Mouse (Mus musculus): ENCODE results near the gene Rad51c. TPM values are rescaled to one million over a fixed set of nuclear protein-coding genes. Genes with fewer than 3 reads are reported as not detected.
"Not testable (repeated sequence)": the region's sequence is repeated elsewhere in the genome, so short reads cannot be mapped to it uniquely, and the experiment has no call there.

Gene Rad51c
- 1.2 and 1.7 TPM in 2 replicates for polyA plus RNA-seq (2015; fragmentation: Nextera tagmentation; extraction: Ambion mirVana)

DNA sequence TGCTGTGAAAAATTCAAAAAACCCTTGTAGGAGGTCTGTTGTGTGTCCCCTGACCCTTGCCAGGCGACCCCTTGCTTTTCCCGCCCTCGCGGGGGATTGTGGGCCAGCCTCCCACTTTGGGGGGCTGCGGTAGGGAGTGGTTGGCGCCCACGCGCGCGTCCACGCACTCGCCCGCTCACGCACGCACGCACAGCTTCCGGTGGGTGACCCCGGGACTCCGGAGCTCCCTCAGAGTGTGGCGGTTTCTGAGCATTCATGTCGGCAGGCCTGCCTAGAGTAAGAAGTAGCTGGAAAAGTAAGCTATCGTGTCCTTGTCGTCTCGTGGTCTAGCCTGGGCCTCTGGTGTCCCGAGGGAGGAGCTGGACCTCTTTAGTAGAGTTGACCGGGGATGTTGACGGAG lies at the start of gene Rad51c, which contains the start of gene Tex14:
Rad51c (minus strand) TSS at position 79 of the 400 bp plus-strand sequence.
Tex14 (plus strand) TSS at position 190 of the 400 bp plus-strand sequence.
- H3K27me3 ChIP-seq (replicated peaks; ENCODE audit: insufficient read depth, low read length), result no peaks in the 10 kb centered on the region
- H3K4me3 ChIP-seq (ENCODE audit: low read depth, low read length), result peak within 1 kb of the TSS; percentile 58
- peak within 1 kb of the TSS; percentile 84 for H3K27ac ChIP-seq (ENCODE audit: low read length)
- DNase-seq (ENCODE audit: low spot score) (no peak), ATAC-seq (peak; percentile 6)
- TF ChIP-seq EP300 (IDR thresholded peaks at IDR 0.05) (no peak), CTCF (IDR thresholded peaks at IDR 0.05) (no peak)
- no peaks in the 10 kb centered on the region for H3K36me3 ChIP-seq (ENCODE audit: insufficient read depth, low read length)
- no peaks in the 10 kb centered on the region for H3K9me3 ChIP-seq (ENCODE audit: low read length)
- peak within 1 kb of the TSS; percentile 48 for H3K9ac ChIP-seq (replicated peaks; ENCODE audit: low read depth)
- H3K4me2 ChIP-seq (replicated peaks; ENCODE audit: low read depth, low read length), result peak within 1 kb of the TSS; percentile 63
- 0 out of 2 replicates have a peak, but pooled peaks cover 3% of the 10 kb centered on the region for H3K4me1 ChIP-seq (ENCODE audit: insufficient read depth, low read depth, low read length)
- 74% methylated on average over 27 of the region's 27 CpGs for WGBS

DNA sequence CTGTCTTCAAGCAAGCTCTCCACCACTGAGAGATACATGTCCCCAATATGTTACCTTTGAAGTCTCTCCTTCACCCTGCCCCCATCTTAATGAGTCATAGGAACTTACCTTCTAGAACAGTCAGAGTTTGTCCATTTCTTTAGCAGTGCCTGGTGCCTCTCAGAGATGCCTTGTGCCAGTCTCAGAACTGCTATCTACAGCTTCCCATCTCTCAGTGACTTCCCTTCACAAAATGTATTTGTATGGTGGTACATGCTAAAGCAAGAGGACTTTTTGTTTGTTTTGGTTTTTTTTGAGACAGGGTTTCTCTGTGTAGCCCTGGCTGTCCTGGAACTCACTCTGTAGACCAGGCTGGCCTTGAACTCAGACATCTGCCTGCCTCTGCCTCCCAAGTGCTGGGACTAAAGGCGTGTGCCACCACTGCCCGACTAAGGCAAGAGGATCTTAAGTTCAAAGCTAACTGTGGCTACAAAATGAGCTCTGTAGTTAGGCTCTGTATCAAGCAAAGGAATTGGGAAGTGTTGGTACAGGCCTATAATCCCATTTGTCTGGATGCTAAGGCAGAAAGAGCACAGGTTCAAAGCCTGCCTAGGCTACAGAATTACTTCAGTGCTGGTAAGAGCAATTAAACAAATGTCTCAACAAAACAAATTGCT lies 49.4 kb upstream of the Rad51c start:
- ATAC-seq (no peak), DNase-seq (ENCODE audit: low spot score) (no peak)
- no peak for TF ChIP-seq EP300 (IDR thresholded peaks at IDR 0.05)
- TF ChIP-seq CTCF (IDR thresholded peaks at IDR 0.05), result no peak
- WGBS, result 79% methylated on average over 2 of the region's 2 CpGs
- Histone ChIP-seq H3K4me2 (replicated peaks; ENCODE audit: low read depth, low read length) (no peak overlapping the region), H3K36me3 (ENCODE audit: insufficient read depth, low read length) (no peaks in the 10 kb centered on the region), H3K9me3 (ENCODE audit: low read length) (no peaks in the 10 kb centered on the region), H3K4me3 (ENCODE audit: low read depth, low read length) (no peak overlapping the region), H3K4me1 (ENCODE audit: insufficient read depth, low read depth, low read length) (no peaks in the 10 kb centered on the region), H3K27me3 (replicated peaks; ENCODE audit: insufficient read depth, low read length) (no peaks in the 10 kb centered on the region), H3K27ac (ENCODE audit: low read length) (no peak overlapping the region), H3K9ac (replicated peaks; ENCODE audit: low read depth) (no peak overlapping the region)

DNA sequence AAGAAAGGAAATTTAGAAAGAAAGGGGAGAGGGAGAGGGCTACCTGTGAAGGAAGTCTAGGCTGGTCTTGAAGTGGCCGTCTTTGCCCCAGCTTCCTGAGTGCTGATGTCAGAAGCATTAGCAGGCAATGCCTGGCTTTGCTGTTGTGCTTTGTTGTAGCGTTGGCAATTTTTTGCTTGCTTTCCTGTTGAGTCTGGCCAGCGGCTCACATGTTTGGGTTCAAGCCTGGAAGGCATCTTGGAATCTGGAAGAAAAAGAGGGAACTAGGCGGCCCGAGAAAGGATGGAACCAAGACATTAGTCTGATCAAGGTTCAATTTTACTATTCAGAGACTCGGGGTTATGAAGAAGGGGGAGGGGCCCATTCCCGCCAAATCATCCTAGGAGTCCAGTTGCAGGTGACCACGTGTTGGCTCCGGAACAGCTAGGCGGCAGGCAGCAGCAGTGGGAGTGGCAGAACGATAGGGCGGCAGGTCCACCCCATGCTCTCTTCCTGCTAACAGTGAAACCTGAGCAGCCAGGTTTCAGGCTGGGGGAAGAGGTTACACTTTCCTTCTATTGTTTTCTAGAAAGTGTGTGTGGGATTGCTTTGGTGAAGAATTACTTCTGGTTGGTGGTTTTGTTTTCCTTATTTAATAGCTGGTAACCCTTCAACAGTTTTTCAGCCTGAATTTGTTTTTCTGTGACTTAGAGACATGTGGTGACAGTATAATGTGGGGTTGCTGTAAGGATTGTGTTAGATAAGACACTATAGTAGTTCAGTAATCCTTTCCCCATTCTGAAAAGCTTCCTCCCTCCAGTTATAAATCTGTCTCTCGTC lies 48.7 kb upstream of the Rad51c start:
- H3K4me2 ChIP-seq (replicated peaks; ENCODE audit: low read depth, low read length), result no peak overlapping the region
- WGBS, result 12% methylated on average over 13 of the region's 13 CpGs
- no peaks in the 10 kb centered on the region for H3K36me3 ChIP-seq (ENCODE audit: insufficient read depth, low read length)
- no peaks in the 10 kb centered on the region for H3K27me3 ChIP-seq (replicated peaks; ENCODE audit: insufficient read depth, low read length)
- H3K9me3 ChIP-seq (ENCODE audit: low read length), result no peaks in the 10 kb centered on the region
- H3K27ac ChIP-seq (ENCODE audit: low read length), result no peak overlapping the region
- H3K4me1 ChIP-seq (ENCODE audit: insufficient read depth, low read depth, low read length), result no peaks in the 10 kb centered on the region
- TF ChIP-seq CTCF (IDR thresholded peaks at IDR 0.05), result no peak
- no peak for TF ChIP-seq EP300 (IDR thresholded peaks at IDR 0.05)
- DNase-seq (ENCODE audit: low spot score), result no peak
- ATAC-seq, result no peak
- no peak overlapping the region for H3K9ac ChIP-seq (replicated peaks; ENCODE audit: low read depth)
- H3K4me3 ChIP-seq (ENCODE audit: low read depth, low read length), result no peak overlapping the region

- ATAC-seq; H3K36me3 ChIP-seq (ENCODE audit: insufficient read depth, low read length); H3K9ac ChIP-seq (replicated peaks; ENCODE audit: low read depth); DNase-seq (ENCODE audit: low spot score); H3K4me3 ChIP-seq (ENCODE audit: low read depth, low read length); H3K4me1 ChIP-seq (ENCODE audit: insufficient read depth, low read depth, low read length); H3K9me3 ChIP-seq (ENCODE audit: low read length); H3K27me3 ChIP-seq (replicated peaks; ENCODE audit: insufficient read depth, low read length); H3K4me2 ChIP-seq (replicated peaks; ENCODE audit: low read depth, low read length); H3K27ac ChIP-seq (ENCODE audit: low read length): not testable (repeated sequence)
- 68% methylated on average over 6 of the region's 8 CpGs for WGBS
Measured at GRCm38 (mm10) chr11:87452779-87453178, 48.0 kb upstream of the Rad51c start.

DNA sequence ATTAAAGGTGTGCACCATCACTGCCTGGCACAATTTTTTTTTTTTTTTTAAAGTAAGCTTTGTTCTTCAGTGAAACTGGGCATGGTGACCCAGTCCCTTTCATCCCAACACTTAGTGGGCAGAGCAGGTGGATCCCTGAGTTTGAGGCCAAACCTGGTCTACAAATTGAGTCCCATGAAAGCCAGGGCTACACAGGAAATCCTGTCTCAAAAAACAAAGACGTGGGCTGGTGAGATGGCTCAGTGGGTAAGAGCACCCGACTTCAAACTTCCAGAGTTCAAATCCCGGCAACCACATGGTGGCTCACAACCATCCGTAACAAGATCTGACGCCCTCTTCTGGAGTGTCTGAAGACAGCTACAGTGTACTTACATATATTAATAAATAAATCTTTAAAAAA lies 45.1 kb upstream of the Rad51c start:
- not testable (repeated sequence) for H3K9me3 ChIP-seq (ENCODE audit: low read length); H3K27ac ChIP-seq (ENCODE audit: low read length); H3K4me1 ChIP-seq (ENCODE audit: insufficient read depth, low read depth, low read length); H3K27me3 ChIP-seq (replicated peaks; ENCODE audit: insufficient read depth, low read length); H3K4me2 ChIP-seq (replicated peaks; ENCODE audit: low read depth, low read length); H3K9ac ChIP-seq (replicated peaks; ENCODE audit: low read depth); H3K36me3 ChIP-seq (ENCODE audit: insufficient read depth, low read length); H3K4me3 ChIP-seq (ENCODE audit: low read depth, low read length); ATAC-seq; DNase-seq (ENCODE audit: low spot score)
- whole genome bisulfite sequencing, result 49% methylated on average over 5 of the region's 5 CpGs

GRCm38 (mm10) chr11:87449200-87449547 lies 44.4 kb upstream of the Rad51c start:
- H3K4me2 ChIP-seq (replicated peaks; ENCODE audit: low read depth, low read length), result no peak overlapping the region
- DNase-seq (ENCODE audit: low spot score) (no peak), ATAC-seq (no peak)
- TF ChIP-seq EP300 (IDR thresholded peaks at IDR 0.05) (no peak), CTCF (IDR thresholded peaks at IDR 0.05) (no peak)
- no peak overlapping the region for H3K9ac ChIP-seq (replicated peaks; ENCODE audit: low read depth)
- no peaks in the 10 kb centered on the region for H3K27me3 ChIP-seq (replicated peaks; ENCODE audit: insufficient read depth, low read length)
- peak overlapping the region; percentile 62; the same call in 1 of the 2 replicates for H3K27ac ChIP-seq (ENCODE audit: low read length)
- H3K4me1 ChIP-seq (ENCODE audit: insufficient read depth, low read depth, low read length), result no peaks in the 10 kb centered on the region
- 3% methylated on average over 3 of the region's 3 CpGs for WGBS
- H3K36me3 ChIP-seq (ENCODE audit: insufficient read depth, low read length), result no peaks in the 10 kb centered on the region
- H3K4me3 ChIP-seq (ENCODE audit: low read depth, low read length), result no peak overlapping the region
- no peaks in the 10 kb centered on the region for H3K9me3 ChIP-seq (ENCODE audit: low read length)

DNA sequence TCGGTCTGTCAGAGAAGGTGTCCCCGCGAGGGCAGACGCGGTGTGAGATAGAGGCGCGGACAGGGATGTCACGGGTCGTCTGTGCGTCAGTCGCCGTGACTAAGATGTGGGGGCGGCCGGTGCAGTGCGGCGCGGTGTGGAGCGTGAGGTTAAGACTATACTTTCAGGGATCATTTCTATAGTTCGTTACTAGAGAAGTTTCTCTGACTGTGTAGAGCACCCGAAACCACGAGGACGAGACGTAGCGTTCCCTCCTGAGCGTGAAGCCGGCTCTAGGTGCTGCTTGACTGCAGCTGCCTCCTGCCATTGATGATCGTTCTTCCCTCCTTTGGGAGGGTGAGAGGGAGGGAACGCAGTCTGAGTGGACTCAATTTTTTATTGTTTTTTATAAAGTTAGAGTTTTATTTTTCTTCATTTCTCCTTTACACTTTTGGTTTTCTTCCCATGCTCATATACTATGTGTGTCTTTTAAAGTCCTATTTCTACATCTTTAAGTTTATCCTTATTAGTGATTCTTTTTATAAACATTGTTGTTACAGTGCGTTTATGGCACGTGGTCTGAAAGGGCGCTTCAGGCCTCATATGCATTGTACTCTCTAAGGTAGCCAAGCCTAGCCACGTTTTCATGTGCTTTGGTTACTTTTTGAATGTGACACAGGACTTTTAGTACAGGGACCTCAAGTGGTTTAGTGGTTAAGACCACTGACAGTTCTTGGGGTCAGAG lies 43.9 kb upstream of the Rad51c start:
- WGBS, result 1% methylated on average over 6 of the region's 32 CpGs
- ATAC-seq (peak; percentile 93), DNase-seq (ENCODE audit: low spot score) (peak; percentile 92)
- H3K27ac ChIP-seq (ENCODE audit: low read length), result peak overlapping the region; percentile 62; the same call in 1 of the 2 replicates
- not testable (repeated sequence) for H3K36me3 ChIP-seq (ENCODE audit: insufficient read depth, low read length); H3K4me3 ChIP-seq (ENCODE audit: low read depth, low read length); H3K4me1 ChIP-seq (ENCODE audit: insufficient read depth, low read depth, low read length); H3K9ac ChIP-seq (replicated peaks; ENCODE audit: low read depth); H3K4me2 ChIP-seq (replicated peaks; ENCODE audit: low read depth, low read length); H3K9me3 ChIP-seq (ENCODE audit: low read length); H3K27me3 ChIP-seq (replicated peaks; ENCODE audit: insufficient read depth, low read length)

DNA sequence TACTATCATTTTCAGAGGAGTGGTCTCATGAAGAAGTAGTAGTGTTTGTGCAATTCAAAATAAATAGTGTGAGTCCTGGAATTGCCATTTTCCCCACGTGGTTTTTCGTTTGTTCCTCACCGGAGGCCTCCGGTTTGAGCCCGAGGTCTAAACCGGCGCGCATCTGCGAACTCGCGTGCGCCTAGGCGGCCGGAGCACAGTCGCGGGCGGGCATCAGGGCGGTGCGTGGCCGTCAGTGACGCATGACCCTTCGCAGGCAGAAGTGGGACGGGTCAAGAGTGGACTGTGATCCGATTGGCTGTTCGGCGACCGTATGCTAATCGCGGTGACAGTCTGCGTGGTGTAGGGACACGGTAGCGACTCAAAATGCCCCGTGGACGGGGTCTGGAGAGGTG lies 43.3 kb upstream of the Rad51c start:
- not testable (repeated sequence) for H3K9me3 ChIP-seq (ENCODE audit: low read length); H3K36me3 ChIP-seq (ENCODE audit: insufficient read depth, low read length); H3K27ac ChIP-seq (ENCODE audit: low read length); H3K27me3 ChIP-seq (replicated peaks; ENCODE audit: insufficient read depth, low read length); H3K4me1 ChIP-seq (ENCODE audit: insufficient read depth, low read depth, low read length)
- H3K9ac ChIP-seq (replicated peaks; ENCODE audit: low read depth), result 0 out of 2 replicates have a peak overlapping the region, but pooled peaks have one; percentile 19
- peak overlapping the region; percentile 23 for H3K4me3 ChIP-seq (ENCODE audit: low read depth, low read length)
- 0% methylated on average over 30 of the region's 34 CpGs for WGBS
- DNase-seq (ENCODE audit: low spot score), result peak; percentile 86
- peak; percentile 98 for ATAC-seq
- H3K4me2 ChIP-seq (replicated peaks; ENCODE audit: low read depth, low read length), result peak overlapping the region; percentile 56
